Mouse (Mus musculus) kidney, adult 2 months (tissue): ENCODE measurements around the gene Pdia5.

Source experiments
- CTCF ChIP-seq: fragments of 200-500 bp; conservative IDR thresholded peaks from 2 replicates; pipeline ENCODE4 v1.5.1; 2011; ENCODE audit warnings: low read depth, mild to moderate bottlenecking, control low read depth, low read length, moderate library complexity, mixed read lengths; ENCODE audit not compliant: insufficient read depth, insufficient read length
- POLR2A ChIP-seq: fragments of 200-500 bp; IDR thresholded peaks from one replicate; pipeline ENCODE4 v1.6.1; 2011; ENCODE audit warnings: low read depth, low read length, control low read depth

DNA sequence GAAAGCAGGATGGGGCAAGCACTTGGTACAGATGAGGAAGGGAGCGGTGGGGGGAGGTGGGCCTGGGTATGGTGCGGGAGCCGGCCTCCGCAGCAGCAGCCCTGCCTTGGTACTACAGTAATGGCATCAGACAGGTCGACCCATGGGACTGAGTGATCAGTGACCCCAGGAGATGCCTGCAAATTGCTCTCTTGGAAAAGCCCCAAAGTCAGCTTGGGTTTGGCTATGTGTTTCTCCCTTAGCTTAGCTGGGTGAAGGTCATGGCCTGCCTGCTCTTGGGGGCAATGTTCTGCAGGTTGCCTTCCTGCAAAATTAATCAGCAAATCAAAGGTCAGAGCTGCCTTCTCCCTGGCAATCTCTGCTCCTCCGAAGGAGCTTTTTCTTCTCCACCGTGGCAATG, 28.6 kb upstream of the Pdia5 start:
- TF ChIP-seq CTCF (no peak), POLR2A (no peak)
